Mouse (Mus musculus) urinary bladder, adult 2 months (tissue): ENCODE measurements around the gene Card19. TPM values are rescaled to one million over a fixed set of nuclear protein-coding genes. Genes with fewer than 3 reads are reported as not detected.

Experiments used
- DNase-seq: peaks from one replicate; pipeline ENCODE4 v3.0.0; 2022; ENCODE audit warnings: low spot score
- polyA plus RNA-seq: library from polyadenylated mRNA; depleted of rRNA; stranded (reverse); fragments of >200 nt; gene quantifications from 2 replicates; pipeline ENCODE4 v1.2.3, GENCODE M21; 2012; rRNA removed

Gene Card19
- polyA plus RNA-seq: 68.5 and 87.0 TPM in 2 replicates

DNA sequence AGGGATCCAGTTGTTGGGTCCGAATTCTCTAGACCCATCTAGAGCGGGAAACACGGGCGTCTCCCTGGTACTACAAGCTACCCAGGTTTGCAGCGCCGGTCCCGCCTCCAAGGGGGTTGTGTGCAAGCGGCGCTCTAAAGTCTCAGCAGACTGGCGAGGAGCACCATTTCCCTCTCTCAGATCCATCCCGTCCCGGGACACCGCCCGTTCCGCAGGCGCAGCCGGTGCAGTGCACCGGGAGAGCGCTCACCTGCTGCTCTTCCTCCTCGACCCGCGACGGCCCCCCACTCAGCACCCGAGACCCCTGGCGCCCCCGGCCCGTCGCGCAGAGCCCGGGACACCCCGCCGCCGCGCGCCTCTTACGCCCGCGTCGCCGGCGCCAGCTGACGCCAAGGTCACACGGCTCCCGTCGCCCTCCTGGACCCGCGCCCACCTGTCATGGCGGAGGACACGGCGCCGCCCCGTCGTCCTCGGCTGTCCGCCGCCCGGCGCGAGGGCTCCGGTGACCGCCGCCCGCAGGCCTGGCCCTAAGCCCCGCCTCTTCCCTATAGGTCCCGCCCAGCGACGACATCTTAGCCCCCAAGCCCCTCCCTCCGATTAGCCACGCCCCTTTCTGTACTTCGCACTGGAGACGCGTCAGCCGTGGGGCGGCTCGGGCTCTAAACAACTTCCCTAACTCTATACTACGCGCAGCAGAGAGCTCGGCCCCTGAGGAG lies at the start of gene Card19:
Gene Card19, minus strand, starts transcription at position 534 of the 716 bp plus-strand sequence.
- DNase-seq: peak; percentile 87

GRCm38 (mm10) chr13:49260036-49260722 lies 44.3 kb upstream of the Card19 start:
- no peak for DNase-seq

DNA sequence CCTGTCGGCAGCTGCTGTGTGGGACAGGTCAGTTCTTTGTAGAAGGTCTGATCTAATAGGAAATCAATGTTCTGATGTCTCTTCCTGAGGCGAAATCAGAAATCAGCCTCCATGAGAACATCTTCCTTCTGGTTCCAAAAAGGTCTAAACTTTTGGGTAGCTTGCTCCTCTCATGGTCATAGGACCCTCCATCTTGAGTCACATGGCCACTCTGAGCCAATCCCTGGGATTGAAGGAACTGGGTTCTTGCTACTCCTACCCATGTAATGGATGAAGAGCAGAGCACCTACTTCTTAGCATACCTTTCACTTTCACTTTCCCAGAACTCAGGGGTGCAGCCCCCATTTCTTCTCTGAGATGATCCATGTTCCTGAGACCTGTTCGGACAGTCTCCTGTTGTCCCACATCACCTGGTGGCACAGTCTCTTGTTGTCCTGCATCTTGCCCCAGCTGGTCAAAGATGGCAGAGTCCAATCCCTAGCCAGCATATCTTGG lies 42.0 kb upstream of the Card19 start:
- no peak for DNase-seq

DNA sequence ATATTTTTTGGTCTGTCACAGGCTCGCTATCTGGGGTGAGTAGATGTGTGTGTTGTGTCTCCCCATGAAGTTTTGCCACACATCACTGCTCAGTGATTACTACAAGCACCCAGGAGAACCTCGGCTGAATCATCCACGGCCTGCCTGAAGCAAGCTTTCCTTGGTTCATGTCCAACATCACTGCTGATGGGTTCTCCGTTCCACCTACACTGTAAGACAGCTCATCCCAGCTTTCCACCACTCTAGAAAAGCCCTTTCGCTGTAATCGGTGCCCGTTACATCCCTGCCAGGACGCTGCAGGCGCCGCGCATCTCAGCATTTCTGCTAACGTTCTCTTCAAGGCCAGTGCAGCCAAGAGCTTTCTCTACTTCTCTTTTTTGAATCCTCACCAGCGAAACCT lies 36.9 kb upstream of the Card19 start:
- DNase-seq: no peak

DNA sequence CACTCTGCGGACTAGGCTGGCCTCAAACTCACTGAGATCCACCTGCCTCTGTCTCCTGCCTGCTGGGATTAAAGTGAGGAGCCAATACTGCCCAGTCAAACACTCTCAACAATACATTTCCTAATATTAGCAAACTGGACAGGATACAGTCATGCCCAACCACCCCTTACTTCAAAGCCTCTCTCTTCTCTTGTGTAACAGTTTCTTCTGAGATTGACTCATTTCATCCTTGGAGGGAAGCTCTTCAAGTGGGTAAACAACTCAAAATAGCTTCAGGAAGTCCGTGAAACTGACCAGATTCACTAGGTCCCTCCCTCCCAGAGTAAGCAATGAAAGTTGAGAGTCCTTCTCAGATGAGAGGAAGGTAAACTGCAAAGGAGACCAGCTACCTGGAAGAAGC lies 36.3 kb upstream of the Card19 start:
- DNase-seq: no peak

DNA sequence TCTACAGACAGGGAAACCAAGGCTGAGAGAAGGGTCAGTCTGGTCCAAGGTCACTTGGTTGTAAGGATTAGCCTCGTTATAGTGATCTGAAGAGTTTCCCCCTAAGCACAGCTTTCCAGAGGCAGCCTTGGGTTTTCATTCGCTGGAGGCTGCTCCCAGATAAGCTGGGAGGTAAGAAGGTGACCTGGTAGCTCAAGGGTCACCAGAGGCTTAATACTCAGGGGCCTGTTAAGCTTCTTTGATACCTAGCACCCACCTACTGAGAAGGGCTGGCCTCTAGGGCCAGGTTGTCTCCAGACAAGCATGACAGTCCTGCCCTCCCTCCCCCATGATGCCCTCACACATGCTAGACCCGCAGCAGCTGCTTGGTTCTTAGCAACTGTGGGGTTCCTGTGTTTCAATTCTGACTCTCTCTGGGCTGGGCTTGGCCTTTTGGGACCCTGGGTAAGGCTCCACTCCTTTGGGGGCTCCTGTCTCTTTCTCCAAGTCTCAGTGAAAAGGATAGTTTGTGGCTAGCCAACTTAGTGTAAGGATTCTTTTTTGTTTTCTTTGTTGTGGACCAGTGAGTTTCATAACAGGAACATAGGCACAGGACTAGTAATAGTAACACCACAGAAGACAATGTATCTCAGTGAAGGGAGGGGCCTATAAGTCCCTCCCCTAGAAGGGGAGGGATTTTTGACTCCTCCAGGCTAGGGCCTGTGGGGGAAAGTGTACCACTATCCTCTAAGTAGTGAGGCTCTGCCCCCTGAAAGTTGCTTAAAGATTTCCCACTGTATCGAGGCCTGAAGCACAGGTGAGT lies 35.1 kb upstream of the Card19 start:
- no peak for DNase-seq

GRCm38 (mm10) chr13:49249634-49250033 lies 33.8 kb upstream of the Card19 start:
- DNase-seq: no peak

- DNase-seq: no peak
Observed at GRCm38 (mm10) chr13:49248923-49249322, 33.1 kb upstream of the Card19 start.

- DNase-seq: no peak
Observed at GRCm38 (mm10) chr13:49248467-49248862, 32.6 kb upstream of the Card19 start, which contains the start of gene Susd3. Gene Susd3 (minus strand): TSS chr13:49248706.

- DNase-seq: no peak
Observed at GRCm38 (mm10) chr13:49247740-49248466, 32.1 kb upstream of the Card19 start.

DNA sequence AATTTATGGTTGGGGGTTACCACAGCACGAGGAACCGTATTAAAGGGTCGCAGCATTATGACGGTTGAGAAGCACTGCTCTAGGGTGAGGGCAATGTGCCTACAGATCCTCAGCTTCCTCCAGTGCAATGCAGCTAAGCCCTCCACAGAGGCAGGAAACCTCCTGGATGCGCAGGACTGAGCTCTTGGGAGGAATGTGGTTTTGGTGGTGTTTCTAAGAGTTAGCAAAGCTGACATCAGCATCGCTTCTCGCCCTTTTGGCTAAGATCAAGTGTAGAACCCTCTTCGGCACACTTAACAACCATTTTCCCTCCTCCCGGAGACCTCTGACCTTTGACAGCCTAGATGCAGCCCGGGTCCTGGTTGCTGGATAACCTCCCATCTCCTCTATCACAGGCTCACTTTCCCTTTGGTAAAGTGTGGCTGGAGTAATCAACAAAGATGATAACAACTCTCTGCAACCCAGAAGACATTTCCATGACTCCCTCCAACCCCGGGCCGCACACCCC lies 31.4 kb upstream of the Card19 start:
- no peak for DNase-seq

DNA sequence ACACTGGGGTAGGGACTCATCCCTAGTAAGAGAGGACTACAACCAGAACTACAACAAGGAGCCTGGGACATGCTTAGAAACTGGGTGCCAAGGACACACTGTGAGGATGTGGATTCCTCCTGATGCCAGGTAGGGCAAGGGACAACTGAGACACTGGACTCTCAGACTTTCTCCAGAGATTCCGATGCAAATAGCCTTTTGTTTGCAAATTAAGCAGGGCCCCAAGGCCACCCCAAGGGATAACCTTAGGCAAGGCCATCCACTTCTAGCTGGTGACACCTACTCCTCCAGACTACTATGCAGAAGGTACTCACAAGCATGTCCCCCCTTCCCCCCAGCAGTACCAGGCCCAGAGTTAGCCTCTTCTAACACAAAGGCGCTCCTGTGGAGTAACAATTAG lies 30.8 kb upstream of the Card19 start:
- no peak for DNase-seq

- no peak for DNase-seq
Observed at GRCm38 (mm10) chr13:49246011-49246410, 30.2 kb upstream of the Card19 start.

DNA sequence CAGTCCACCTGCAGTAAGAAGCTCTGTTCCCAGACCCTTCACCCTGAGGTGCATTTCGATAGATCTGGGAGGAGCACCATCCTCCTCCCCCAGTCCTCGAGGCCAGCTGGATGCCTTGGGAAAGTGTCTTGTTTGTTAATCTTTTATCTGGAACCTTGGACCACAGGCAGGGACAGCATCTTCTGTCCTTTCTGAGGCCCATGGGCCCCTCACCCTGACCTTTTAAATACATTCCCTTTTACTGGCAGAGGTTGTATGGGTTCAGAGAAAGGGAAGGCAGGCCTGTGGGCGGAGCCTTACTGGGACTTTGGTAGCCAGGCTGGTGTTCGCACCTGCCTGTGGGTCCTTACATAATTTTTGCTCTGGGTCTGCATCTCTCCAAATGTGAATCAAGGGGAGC lies 29.4 kb upstream of the Card19 start:
- DNase-seq: no peak

DNA sequence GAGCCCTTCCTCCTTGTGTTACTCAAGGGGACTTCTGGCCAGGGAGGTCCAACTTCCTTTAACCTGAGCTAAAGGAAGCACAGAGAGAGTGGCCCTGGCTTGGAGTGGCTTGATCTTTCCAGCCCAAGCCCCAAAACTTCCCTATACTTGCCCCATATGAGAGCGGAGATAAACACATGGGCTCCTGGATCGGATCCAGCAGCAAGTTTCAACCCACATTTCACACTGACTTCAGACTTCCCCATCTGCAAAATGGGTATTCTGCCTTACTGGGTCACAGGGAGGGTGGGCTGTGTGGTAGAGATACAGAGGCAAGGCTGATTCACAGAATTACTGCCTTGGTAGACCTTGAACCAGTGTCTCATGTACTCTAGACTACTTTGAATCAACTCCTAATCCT lies 27.7 kb upstream of the Card19 start:
- no peak for DNase-seq

- DNase-seq: no peak
Observed at GRCm38 (mm10) chr13:49242321-49243065, 26.7 kb upstream of the Card19 start.

DNA sequence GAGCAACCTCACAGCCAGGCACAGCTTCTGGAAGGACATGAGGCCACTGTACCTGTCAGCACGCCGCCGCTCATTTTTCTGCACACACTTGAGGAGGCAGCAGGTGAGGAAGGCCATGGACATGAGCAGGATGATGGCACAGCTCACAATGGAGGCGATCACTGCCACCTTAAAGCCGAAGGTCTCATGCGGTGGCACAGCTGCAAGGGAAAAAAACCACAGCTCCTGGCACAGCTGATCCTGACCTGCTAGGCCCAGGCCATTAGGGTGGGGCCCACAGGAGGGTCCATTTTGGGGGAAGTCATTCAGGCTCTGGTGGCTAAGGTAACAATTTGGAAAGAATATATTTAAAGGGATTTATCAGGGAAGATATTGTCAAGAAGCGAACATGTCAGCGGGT lies 22.9 kb upstream of the Card19 start:
- no peak for DNase-seq

- DNase-seq: no peak
Observed at GRCm38 (mm10) chr13:49237617-49238016, 21.8 kb upstream of the Card19 start.

DNA sequence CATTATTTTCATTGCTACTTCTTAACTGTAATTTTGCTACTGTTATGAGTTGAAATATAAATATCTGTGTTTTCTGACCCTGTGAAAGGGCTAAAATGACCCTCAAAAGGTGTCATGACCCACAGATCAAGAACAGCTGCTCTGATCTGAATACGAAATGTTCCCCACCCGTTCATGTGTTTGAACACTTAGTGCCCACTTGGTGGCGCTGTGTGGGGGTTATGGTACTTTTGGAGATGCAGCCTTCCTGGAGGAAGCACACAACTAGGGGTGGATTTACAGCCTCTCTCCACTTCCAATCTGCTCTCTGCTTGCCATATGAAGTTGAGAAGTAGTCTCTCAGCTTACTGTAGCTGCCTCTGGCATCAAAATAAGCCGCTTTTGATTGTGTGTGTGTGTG lies 18.9 kb upstream of the Card19 start:
- no peak for DNase-seq

GRCm38 (mm10) chr13:49233792-49234572 lies 18.1 kb upstream of the Card19 start:
- DNase-seq: no peak
